Mouse (Mus musculus) midbrain, postnatal 0 days (tissue): ENCODE data around the gene Fut8. TPM values are rescaled to one million over a fixed set of nuclear protein-coding genes. Genes with fewer than 3 reads are reported as not detected.

Source experiments
- ATAC-seq: fragments of 200-750 bp; cut with Nextera tagmentation; 2 replicates; pipeline ENCODE4 v1.8.0; 2017; ENCODE audit warnings: moderate number of reproducible peaks, mild to moderate bottlenecking, moderate TSS enrichment, moderate library complexity; ENCODE audit not compliant: low FRiP score
- DNase-seq: peaks from one replicate; pipeline ENCODE4 v3.0.0-alpha.2; 2015; ENCODE audit warnings: low spot score
- H3K27ac ChIP-seq: fragments of 300-500 bp; sonication (generic); 2 replicates; pipeline ENCODE4 v1.5.1; 2014; ENCODE audit warnings: low read depth, mild to moderate bottlenecking, low read length, mixed read lengths
- H3K27me3 ChIP-seq: fragments of 300-500 bp; sonication (generic); 2 replicates; pipeline ENCODE4 v1.6.1; 2014; ENCODE audit warnings: low read length, control low read depth, mixed read lengths; ENCODE audit not compliant: insufficient read depth
- H3K36me3 ChIP-seq: fragments of 300-500 bp; sonication (generic); 2 replicates; pipeline ENCODE4 v1.6.1; 2014; ENCODE audit warnings: low read length, control low read depth, mixed read lengths; ENCODE audit not compliant: insufficient read depth
- H3K4me1 ChIP-seq: fragments of 300-500 bp; sonication (generic); 2 replicates; pipeline ENCODE4 v1.6.1; 2014; ENCODE audit warnings: mild to moderate bottlenecking, control low read depth, antibody characterized with exemption, low read length, mixed read lengths; ENCODE audit not compliant: insufficient read depth
- H3K4me2 ChIP-seq: fragments of 300-500 bp; sonication (generic); 2 replicates; pipeline ENCODE4 v1.6.1; 2014; ENCODE audit warnings: low read depth, mild to moderate bottlenecking, low read length, mixed read lengths; ENCODE audit not compliant: poor library complexity, severe bottlenecking
- H3K4me3 ChIP-seq: fragments of 300-500 bp; sonication (generic); 2 replicates; pipeline ENCODE4 v1.5.1; 2014; ENCODE audit warnings: low read depth, mild to moderate bottlenecking, low read length, moderate library complexity
- H3K9ac ChIP-seq: fragments of 300-500 bp; sonication (generic); replicated peaks from 2 replicates; pipeline ENCODE4 v1.6.1; 2014; ENCODE audit warnings: mild to moderate bottlenecking, low read length, moderate library complexity, mixed read lengths; ENCODE audit not compliant: poor library complexity, severe bottlenecking
- H3K9me3 ChIP-seq: fragments of 300-500 bp; sonication (generic); 2 replicates; pipeline ENCODE4 v1.6.1; 2016; ENCODE audit warnings: low read length, control low read depth
- CTCF ChIP-seq: IDR thresholded peaks from 2 replicates; pipeline ENCODE4 v1.5.1; 2016; ENCODE audit warnings: antibody characterized with exemption, mild to moderate bottlenecking
- WGBS: fragments of 180-500 bp; shearing (Covaris S2); extraction: QIAGEN DNeasy Blood & Tissue Kit; methylation state at CpG from one replicate; pipeline ENCODE4 v1.1.7; 2014; 5-methylcytosine and 5-hydroxymethylcytosine counted together
- polyA plus RNA-seq: library from polyadenylated mRNA; unstranded; fragments of >200 nt; fragmentation: Nextera tagmentation; extraction: Ambion mirVana; gene quantifications from 2 replicates; pipeline ENCODE4 v1.2.1, GENCODE M21; 2015
- total RNA-seq: library from RNA; depleted of rRNA; stranded (reverse); fragments of >200 nt; gene quantifications from 2 replicates; pipeline ENCODE4 v1.2.3, GENCODE M21; 2014; rRNA removed

Gene Fut8
- 62.3 and 74.1 TPM in 2 replicates for total RNA-seq
- polyA plus RNA-seq, result 73.4 and 74.1 TPM in 2 replicates

- WGBS, result 1% methylated on average over 46 of the region's 46 CpGs
- no peak for TF ChIP-seq CTCF
- Histone ChIP-seq H3K4me2 (peak within 1 kb of the TSS; percentile 85), H3K4me3 (peak within 1 kb of the TSS; percentile 94), H3K36me3 (no peaks in the 10 kb centered on the region), H3K9me3 (no peaks in the 10 kb centered on the region), H3K27me3 (no peaks in the 10 kb centered on the region), H3K27ac (peak within 1 kb of the TSS; percentile 95), H3K9ac (peak within 1 kb of the TSS; percentile 93), H3K4me1 (no peaks in the 10 kb centered on the region)
- peak; percentile 79 for ATAC-seq
- peak; percentile 90 for DNase-seq
Observed at GRCm38 (mm10) chr12:77237950-77238530, at the start of gene Fut8. Gene Fut8 (plus strand): TSS chr12:77238125.

DNA sequence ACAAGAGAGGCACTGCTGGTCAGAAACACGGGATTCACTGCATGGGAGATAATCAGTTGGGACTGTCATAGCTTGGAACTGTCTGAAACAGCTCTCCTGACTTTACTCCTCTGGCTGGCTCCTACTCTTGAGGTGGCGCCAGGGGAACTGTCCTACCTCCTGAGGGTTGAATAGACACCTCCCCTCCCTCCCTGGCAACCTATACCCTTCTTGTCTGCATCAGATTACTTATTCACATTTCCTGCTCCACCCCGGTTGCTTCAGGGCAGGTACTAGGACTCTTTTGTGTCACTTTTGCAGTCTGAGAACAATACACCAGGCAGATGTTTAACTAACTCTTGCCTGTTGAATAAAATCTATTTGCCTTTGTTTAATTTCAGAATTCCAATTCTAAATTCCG lies 48.8 kb upstream of the Fut8 start:
- WGBS, result 52% methylated on average over 4 of the region's 4 CpGs
- DNase-seq, result no peak
- Histone ChIP-seq H3K9me3 (no peaks in the 10 kb centered on the region), H3K4me3 (no peak overlapping the region), H3K27me3 (no peaks in the 10 kb centered on the region), H3K27ac (no peak overlapping the region), H3K4me2 (no peak overlapping the region), H3K36me3 (no peaks in the 10 kb centered on the region), H3K9ac (no peak overlapping the region), H3K4me1 (no peaks in the 10 kb centered on the region)
- ATAC-seq, result no peak
- TF ChIP-seq CTCF, result no peak

- Histone ChIP-seq H3K36me3 (no peaks in the 10 kb centered on the region), H3K9me3 (no peaks in the 10 kb centered on the region), H3K4me2 (no peak overlapping the region), H3K27me3 (no peaks in the 10 kb centered on the region), H3K4me3 (no peak overlapping the region), H3K27ac (no peak overlapping the region), H3K9ac (no peak overlapping the region), H3K4me1 (no peaks in the 10 kb centered on the region)
- ATAC-seq (no peak), DNase-seq (no peak)
- WGBS, result 91% methylated on average over 3 of the region's 3 CpGs
- no peak for TF ChIP-seq CTCF
Observed at GRCm38 (mm10) chr12:77189933-77190446, 47.9 kb upstream of the Fut8 start.

GRCm38 (mm10) chr12:77191478-77192271 lies 46.2 kb upstream of the Fut8 start:
- H3K27ac ChIP-seq, result no peak overlapping the region
- H3K4me1 ChIP-seq, result no peaks in the 10 kb centered on the region
- DNase-seq, result no peak
- no peak for ATAC-seq
- H3K36me3 ChIP-seq, result no peaks in the 10 kb centered on the region
- no peak for TF ChIP-seq CTCF
- H3K9ac ChIP-seq, result no peak overlapping the region
- no peak overlapping the region for H3K4me2 ChIP-seq
- 0 out of 2 replicates have a peak, but pooled peaks cover 5% of the 10 kb centered on the region for H3K9me3 ChIP-seq
- WGBS, result 92% methylated on average over 9 of the region's 9 CpGs
- H3K4me3 ChIP-seq, result no peak overlapping the region
- H3K27me3 ChIP-seq, result no peaks in the 10 kb centered on the region

DNA sequence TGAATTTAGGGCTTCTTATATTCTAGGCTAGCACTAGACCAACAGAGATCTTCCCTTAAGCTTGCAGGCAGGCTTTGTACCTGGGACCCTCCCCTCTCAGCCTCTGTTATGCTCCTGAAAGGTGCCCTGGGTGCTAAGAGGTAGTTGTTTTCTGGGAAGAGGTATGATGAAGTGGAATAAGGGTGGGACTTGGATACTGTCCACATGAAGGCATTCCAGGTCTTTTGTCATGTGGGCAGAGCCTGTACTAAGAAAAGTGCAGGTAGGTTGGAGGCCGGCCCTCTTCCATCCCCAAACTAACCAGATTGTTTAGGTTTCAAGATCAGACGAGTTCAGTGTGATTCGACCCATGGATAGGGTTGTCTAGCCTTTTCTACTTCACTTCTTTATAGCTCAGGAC lies 45.2 kb upstream of the Fut8 start:
- Histone ChIP-seq H3K4me2 (no peak overlapping the region), H3K36me3 (no peaks in the 10 kb centered on the region), H3K9me3 (0 out of 2 replicates have a peak, but pooled peaks cover 5% of the 10 kb centered on the region), H3K4me1 (no peaks in the 10 kb centered on the region), H3K27me3 (no peaks in the 10 kb centered on the region), H3K27ac (no peak overlapping the region), H3K4me3 (no peak overlapping the region), H3K9ac (no peak overlapping the region)
- 94% methylated on average over 3 of the region's 3 CpGs for WGBS
- DNase-seq, result no peak
- no peak for TF ChIP-seq CTCF
- ATAC-seq, result no peak

- TF ChIP-seq CTCF, result no peak
- H3K4me1 ChIP-seq, result no peaks in the 10 kb centered on the region
- 0 out of 2 replicates have a peak, but pooled peaks cover 5% of the 10 kb centered on the region for H3K9me3 ChIP-seq
- no peak overlapping the region for H3K4me3 ChIP-seq
- H3K36me3 ChIP-seq, result no peaks in the 10 kb centered on the region
- ATAC-seq (no peak), DNase-seq (no peak)
- no peak overlapping the region for H3K9ac ChIP-seq
- 88% methylated on average over 4 of the region's 4 CpGs for WGBS
- H3K4me2 ChIP-seq, result no peak overlapping the region
- H3K27me3 ChIP-seq, result no peaks in the 10 kb centered on the region
- H3K27ac ChIP-seq, result no peak overlapping the region
Observed at GRCm38 (mm10) chr12:77193225-77193716, 44.7 kb upstream of the Fut8 start.
